Mouse (Mus musculus) G1E (cell line): ENCODE results near the gene Gm13278.
"Not testable (repeated sequence)": the region's sequence is repeated elsewhere in the genome, so short reads cannot be mapped to it uniquely, and the experiment has no call there.

ENCODE experiments used
- CTCF ChIP-seq: IDR thresholded peaks from 2 replicates; pipeline ENCODE4 v1.5.1; 2012; ENCODE audit warnings: low read depth, low read length, inconsistent platforms, mixed read lengths
- GATA1 ChIP-seq: IDR thresholded peaks from 2 replicates; pipeline ENCODE4 v1.6.1; 2012; ENCODE audit warnings: borderline replicate concordance, low read length, inconsistent platforms, mixed read lengths
- TAL1 ChIP-seq: conservative IDR thresholded peaks from 2 replicates; pipeline ENCODE4 v1.6.1; 2012; ENCODE audit warnings: low read depth, low read length, inconsistent platforms, mixed read lengths

DNA sequence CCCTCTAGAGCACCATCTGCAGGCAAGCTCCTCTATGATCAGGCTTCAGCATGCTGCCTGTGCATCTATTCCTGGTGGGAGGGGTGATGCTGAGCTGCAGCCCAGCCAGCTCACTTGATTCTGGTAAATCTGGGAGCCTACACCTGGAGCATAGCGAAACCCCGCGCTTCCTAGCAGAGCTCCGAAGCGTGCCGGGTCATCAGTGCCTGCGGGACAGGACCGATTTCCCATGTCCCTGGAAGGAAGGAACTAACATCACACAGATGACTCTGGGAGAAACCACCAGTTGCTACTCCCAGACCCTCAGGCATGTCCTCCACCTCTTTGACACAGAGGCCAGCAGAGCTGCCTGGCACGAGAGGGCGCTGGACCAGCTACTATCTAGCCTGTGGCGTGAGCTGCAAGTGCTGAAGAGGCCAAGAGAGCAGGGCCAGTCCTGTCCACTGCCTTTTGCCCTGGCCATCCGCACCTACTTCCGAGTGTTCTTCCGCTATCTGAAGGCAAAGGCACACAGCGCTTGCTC, 36.5 kb upstream of the Gm13278 start, which contains the start of gene Gm13271:
- not testable (repeated sequence) for TF ChIP-seq CTCF, TAL1, GATA1
